Mouse (Mus musculus) MEL (cell line): ENCODE results near the gene Gm13697. TPM values are rescaled to one million over a fixed set of nuclear protein-coding genes. Genes with fewer than 3 reads are reported as not detected.
"Not testable (repeated sequence)": the region's sequence is repeated elsewhere in the genome, so short reads cannot be mapped to it uniquely, and the experiment has no call there.

Experiments
- DNase-seq: peaks from one replicate; pipeline ENCODE4 v3.0.0; 2011; ENCODE audit warnings: low read depth, low spot score
- H3K27ac ChIP-seq: 2 replicates; pipeline ENCODE4 v1.5.1; 2012; ENCODE audit warnings: low read depth, mild to moderate bottlenecking, control low read depth, low read length, moderate library complexity; ENCODE audit not compliant: control insufficient read depth
- H3K27me3 ChIP-seq, 2 experiments: fragments of 150-350 bp in 1 of 2; sonication (generic) in 1 of 2; 2 replicates each; pipeline ENCODE4 v1.6.1; 2012; ENCODE audit warnings: low read length in 2 of 2, mild to moderate bottlenecking in 2 of 2, improper control_type of control experiment in 1 of 2, moderate library complexity in 1 of 2; ENCODE audit not compliant: insufficient read depth in 2 of 2, control insufficient read depth in 1 of 2
- H3K36me3 ChIP-seq, 2 experiments: 2 replicates each; pipeline ENCODE4 v1.6.1; 2012 to 2014; ENCODE audit warnings: low read length in 2 of 2, improper control_type of control experiment in 1 of 2, inconsistent platforms in 1 of 2, mild to moderate bottlenecking in 1 of 2; ENCODE audit not compliant: insufficient read depth in 2 of 2, control insufficient read depth in 1 of 2
- H3K4me1 ChIP-seq, 2 experiments: fragments of 150-350 bp in 1 of 2; sonication (generic) in 1 of 2; 2 replicates each; pipeline ENCODE4 v1.6.1; 2012; ENCODE audit warnings: low read length in 2 of 2, improper control_type of control experiment in 1 of 2, mild to moderate bottlenecking in 1 of 2; ENCODE audit not compliant: insufficient read depth in 2 of 2, control insufficient read depth in 1 of 2
- H3K4me3 ChIP-seq, 2 experiments: fragments of 150-350 bp in 1 of 2; sonication (generic) in 1 of 2; 2 replicates each; pipeline ENCODE4 v1.5.1; 2012; ENCODE audit warnings: low read depth in 2 of 2, low read length in 2 of 2, mild to moderate bottlenecking in 2 of 2, moderate library complexity in 2 of 2, control low read depth in 1 of 2, improper control_type of control experiment in 1 of 2; ENCODE audit not compliant: control insufficient read depth in 1 of 2, insufficient read depth in 1 of 2
- H3K79me2 ChIP-seq: 2 replicates; pipeline ENCODE4 v1.6.1; 2012; ENCODE audit warnings: mild to moderate bottlenecking, low read length, moderate library complexity; ENCODE audit not compliant: control insufficient read depth, poor library complexity, insufficient read depth
- H3K9ac ChIP-seq: 2 replicates; pipeline ENCODE4 v1.6.1; 2012; ENCODE audit warnings: low read depth, mild to moderate bottlenecking, control low read depth, low read length, moderate library complexity; ENCODE audit not compliant: control insufficient read depth, poor library complexity, severe bottlenecking
- H3K9me3 ChIP-seq: fragments of 150-350 bp; sonication (generic); replicated peaks from 2 replicates; pipeline ENCODE4 v1.6.1; 2012; ENCODE audit warnings: mild to moderate bottlenecking, low read length, improper control_type of control experiment, moderate library complexity; ENCODE audit not compliant: insufficient read depth
- CHD1 ChIP-seq: IDR thresholded peaks from 2 replicates; pipeline ENCODE4 v1.6.1; 2012; ENCODE audit warnings: low read depth, mild to moderate bottlenecking, inconsistent platforms, low read length, improper control_type of control experiment
- ELF1 ChIP-seq: IDR thresholded peaks from 2 replicates; pipeline ENCODE4 v1.6.1; 2014; ENCODE audit warnings: low read depth, mild to moderate bottlenecking, inconsistent platforms, low read length, improper control_type of control experiment, moderate library complexity
- GABPA ChIP-seq: IDR thresholded peaks from 2 replicates; pipeline ENCODE4 v1.6.1; 2012; ENCODE audit warnings: low read depth, mild to moderate bottlenecking, inconsistent platforms, low read length, improper control_type of control experiment, moderate library complexity
- MAX ChIP-seq: IDR thresholded peaks from 2 replicates; pipeline ENCODE4 v1.6.1; 2011; ENCODE audit warnings: low read length, improper control_type of control experiment
- MXI1 ChIP-seq: IDR thresholded peaks from 2 replicates; pipeline ENCODE4 v1.6.1; 2011; ENCODE audit warnings: mild to moderate bottlenecking, low read depth, low read length, improper control_type of control experiment
- MYC ChIP-seq: IDR thresholded peaks from 2 replicates; pipeline ENCODE4 v1.6.1; 2011; ENCODE audit warnings: low read depth, mild to moderate bottlenecking, low read length, improper control_type of control experiment, moderate library complexity
- NRF1 ChIP-seq: IDR thresholded peaks from 2 replicates; pipeline ENCODE4 v1.6.1; 2014; ENCODE audit warnings: low read depth, mild to moderate bottlenecking, inconsistent platforms, low read length, improper control_type of control experiment, moderate library complexity; ENCODE audit not compliant: poor library complexity, insufficient read depth, severe bottlenecking
- POLR2AphosphoS5 ChIP-seq: IDR thresholded peaks from 2 replicates; pipeline ENCODE4 v1.6.1; 2012; ENCODE audit warnings: low read depth, borderline replicate concordance, mild to moderate bottlenecking, inconsistent platforms, low read length, moderate library complexity, mixed read lengths
- RCOR1 ChIP-seq: IDR thresholded peaks from 2 replicates; pipeline ENCODE4 v1.6.1; 2012; ENCODE audit warnings: low read depth, mild to moderate bottlenecking, inconsistent platforms, low read length, improper control_type of control experiment
- TAL1 ChIP-seq: IDR thresholded peaks from 2 replicates; pipeline ENCODE4 v1.6.1; 2012; ENCODE audit warnings: mild to moderate bottlenecking, inconsistent platforms, low read length, moderate library complexity, mixed read lengths
- UBTF ChIP-seq: IDR thresholded peaks from 2 replicates; pipeline ENCODE4 v1.6.1; 2012; ENCODE audit warnings: low read depth, mild to moderate bottlenecking, inconsistent platforms, low read length, improper control_type of control experiment, moderate library complexity, borderline replicate concordance; ENCODE audit not compliant: insufficient read depth
- ZKSCAN1 ChIP-seq: IDR thresholded peaks from 2 replicates; pipeline ENCODE4 v1.6.1; 2012; ENCODE audit warnings: low read depth, mild to moderate bottlenecking, inconsistent platforms, low read length, improper control_type of control experiment, moderate library complexity
- polyA plus RNA-seq, 2 experiments: library from polyadenylated mRNA; stranded (reverse) in 1 of 2; unstranded in 1 of 2; fragments of >175 nt in 1 of 2; fragments of >200 nt in 1 of 2; gene quantifications; 2 replicates each; pipeline versions ENCODE4 v1.2.1 to v1.2.4; 2012; ENCODE audit warnings: low replicate concordance in 2 of 2, low read depth in 1 of 2; ENCODE audit not compliant: insufficient read length in 2 of 2, insufficient read depth in 1 of 2, missing spikeins in 1 of 2
- total RNA-seq: library from RNA; depleted of rRNA; stranded (reverse); fragments of 300-350 nt; gene quantifications from 2 replicates; pipeline ENCODE4 v1.2.3, GENCODE M21; 2012; rRNA removed

Gm13697 gene
- total RNA-seq (0.08 TPM in 1 of 2 replicates, not detected in the other), polyA plus RNA-seq (under 1 TPM in 1 of 2 experiments, not detected in 1; 0.08 TPM)

DNA sequence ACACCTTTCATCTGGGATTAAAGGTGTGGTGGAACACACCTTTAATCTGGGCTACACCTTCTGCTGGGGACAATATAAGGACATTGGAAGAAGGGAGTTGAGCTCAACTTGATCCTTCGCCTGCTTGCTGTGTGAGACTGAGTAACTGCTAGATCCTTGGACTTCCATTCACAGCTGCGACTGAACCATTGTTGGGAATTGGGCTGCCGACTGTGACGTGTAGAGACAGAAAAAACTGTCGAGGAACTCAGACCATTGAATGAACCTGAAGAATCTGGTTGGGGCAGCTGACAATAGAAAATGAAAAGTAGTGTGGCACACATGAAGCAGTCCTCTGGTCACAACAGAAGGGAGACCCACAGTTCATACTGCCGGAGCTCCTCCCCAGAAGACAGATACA is at the start of gene Gm13697:
Gene Gm13697, plus strand, starts transcription at position 301 of the 400 bp plus-strand sequence.
- not testable (repeated sequence) for H3K79me2 ChIP-seq, H3K9me3 ChIP-seq, H3K4me3 ChIP-seq, H3K4me1 ChIP-seq, H3K9ac ChIP-seq, H3K27ac ChIP-seq, H3K27me3 ChIP-seq, H3K36me3 ChIP-seq, DNase-seq

DNA sequence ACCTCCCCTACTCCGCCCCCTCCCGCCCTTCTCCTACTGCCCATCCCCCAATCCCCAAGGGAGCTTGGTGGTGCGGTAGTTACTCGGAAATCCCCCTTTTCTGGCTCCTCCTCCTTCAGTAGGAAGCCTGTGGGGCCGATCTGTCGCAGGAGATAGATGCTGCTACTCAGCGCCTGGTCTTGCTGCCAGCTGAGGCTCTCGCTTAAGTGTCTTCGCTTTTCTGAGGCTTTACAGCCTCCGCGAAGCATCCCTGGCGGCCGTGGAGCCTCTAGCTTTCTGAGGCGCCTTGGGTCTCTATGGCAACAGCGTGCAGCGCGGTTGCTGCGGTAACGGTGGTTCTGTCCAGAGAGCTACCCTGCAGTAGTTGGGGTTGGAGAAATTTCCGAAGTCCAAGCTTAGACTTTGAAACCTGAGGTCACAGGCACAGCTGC is 43.6 kb upstream of the Gm13697 start, which contains the start of gene Zswim2:
Gene Zswim2, minus strand, starts transcription at position 298 of the 431 bp plus-strand sequence.
- DNase-seq: no peak
- Histone ChIP-seq H3K79me2 (no peaks in the 10 kb centered on the region), H3K9ac (no peak within 1 kb of the TSS), H3K9me3 (no peaks in the 10 kb centered on the region), H3K27ac (no peak within 1 kb of the TSS), H3K4me1 (no peaks in the 10 kb centered on the region), H3K36me3 (no peaks in the 10 kb centered on the region), H3K27me3 (no peaks in the 10 kb centered on the region), H3K4me3 (no peak within 1 kb of the TSS)
- no peak for TF ChIP-seq ZKSCAN1

DNA sequence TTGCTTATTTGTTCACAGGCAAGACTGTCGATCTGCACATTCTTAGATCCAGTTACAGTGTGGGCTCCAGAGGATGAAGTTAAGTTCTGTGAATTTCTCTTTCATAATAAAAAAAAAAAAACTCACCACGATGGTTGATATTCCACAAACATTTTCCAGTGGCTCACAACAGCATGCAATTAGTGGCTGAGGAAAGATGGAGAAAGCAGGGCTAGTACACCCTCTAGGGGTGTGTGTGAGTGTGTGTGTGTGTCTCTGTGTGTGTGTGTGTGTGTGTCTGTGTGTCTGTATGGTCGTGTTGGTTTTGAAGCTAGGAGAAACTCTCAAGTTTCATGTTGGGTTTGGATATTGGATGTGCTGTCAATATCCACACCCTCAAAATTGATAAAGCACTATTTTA is 43.2 kb upstream of the Gm13697 start:
- TF ChIP-seq GABPA (no peak), TAL1 (no peak), MYC (no peak), RCOR1 (no peak)
- no peak overlapping the region for H3K4me3 ChIP-seq

DNA sequence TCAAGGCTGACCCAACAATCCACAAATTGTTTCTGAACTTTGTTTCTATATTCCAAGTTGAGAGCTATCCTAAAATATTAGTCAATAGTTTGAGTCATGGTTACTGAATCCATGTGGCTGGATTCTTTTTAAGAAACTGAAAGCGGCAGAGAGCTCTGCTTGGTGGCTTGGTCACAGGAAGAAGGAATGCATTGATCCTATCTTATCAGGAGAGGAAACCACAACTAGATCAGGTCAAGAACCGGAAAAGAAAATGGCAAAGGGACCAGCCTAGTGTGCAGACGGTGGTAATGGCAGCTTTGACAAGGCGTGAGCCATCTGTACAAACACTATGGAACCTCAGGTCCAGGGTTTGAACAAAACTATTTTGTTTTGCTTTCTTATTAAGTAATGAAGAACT is 42.8 kb upstream of the Gm13697 start:
- DNase-seq: no peak
- Histone ChIP-seq H3K27ac (no peak overlapping the region), H3K9me3 (no peaks in the 10 kb centered on the region), H3K9ac (no peak overlapping the region), H3K4me3 (no peak overlapping the region), H3K79me2 (no peaks in the 10 kb centered on the region), H3K36me3 (no peaks in the 10 kb centered on the region), H3K27me3 (no peaks in the 10 kb centered on the region), H3K4me1 (no peaks in the 10 kb centered on the region)
- TF ChIP-seq POLR2AphosphoS5 (no peak), CHD1 (no peak), MAX (no peak), UBTF (no peak), MXI1 (no peak), ELF1 (no peak), NRF1 (no peak), MYC (no peak)

More for the DNA sequence above, 43.2 kb upstream of the Gm13697 start:
- H3K27ac ChIP-seq: no peak overlapping the region
- H3K79me2 ChIP-seq: no peaks in the 10 kb centered on the region
- DNase-seq: no peak
- H3K9me3 ChIP-seq: no peaks in the 10 kb centered on the region
- no peaks in the 10 kb centered on the region for H3K27me3 ChIP-seq
- no peak overlapping the region for H3K9ac ChIP-seq
- H3K4me1 ChIP-seq: no peaks in the 10 kb centered on the region
- H3K36me3 ChIP-seq: no peaks in the 10 kb centered on the region

DNA sequence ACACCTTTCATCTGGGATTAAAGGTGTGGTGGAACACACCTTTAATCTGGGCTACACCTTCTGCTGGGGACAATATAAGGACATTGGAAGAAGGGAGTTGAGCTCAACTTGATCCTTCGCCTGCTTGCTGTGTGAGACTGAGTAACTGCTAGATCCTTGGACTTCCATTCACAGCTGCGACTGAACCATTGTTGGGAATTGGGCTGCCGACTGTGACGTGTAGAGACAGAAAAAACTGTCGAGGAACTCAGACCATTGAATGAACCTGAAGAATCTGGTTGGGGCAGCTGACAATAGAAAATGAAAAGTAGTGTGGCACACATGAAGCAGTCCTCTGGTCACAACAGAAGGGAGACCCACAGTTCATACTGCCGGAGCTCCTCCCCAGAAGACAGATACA is 29.1 kb upstream of the Gm13697 start, which contains the start of gene Gm13698:
Gene Gm13698, plus strand, starts transcription at position 301 of the 400 bp plus-strand sequence.
- not testable (repeated sequence) for DNase-seq, H3K36me3 ChIP-seq, H3K9ac ChIP-seq, H3K27ac ChIP-seq, H3K4me3 ChIP-seq, H3K79me2 ChIP-seq, H3K4me1 ChIP-seq, H3K27me3 ChIP-seq, H3K9me3 ChIP-seq
